Mouse (Mus musculus) layer of hippocampus, adult 2 months (tissue): ENCODE measurements around the gene Tmem17. TPM values are rescaled to one million over a fixed set of nuclear protein-coding genes. Genes with fewer than 3 reads are reported as not detected.

ENCODE experiments used
- DNase-seq, 2 experiments: peaks; one replicate each; pipeline ENCODE4 v3.0.0; 2022; ENCODE audit warnings: low spot score in 2 of 2
- H3K27ac ChIP-seq: fragments of 200-600 bp; 2 replicates; pipeline ENCODE4 v1.8.1; 2022
- H3K4me3 ChIP-seq: fragments of 200-600 bp; 2 replicates; pipeline ENCODE4 v1.8.1; 2022; ENCODE audit warnings: mild to moderate bottlenecking
- CTCF ChIP-seq: fragments of 200-600 bp; conservative IDR thresholded peaks from 2 replicates; pipeline ENCODE4 v1.8.1; 2022; ENCODE audit warnings: antibody characterized with exemption, mild to moderate bottlenecking, moderate library complexity
- long read RNA-seq, 2 experiments: library from polyadenylated mRNA; stranded (forward); transcript quantifications; one replicate each; pipeline ENCODE4 v2.0.0; 2021; ENCODE audit warnings: borderline mapping rate in 2 of 2
- total RNA-seq, 2 experiments: library from RNA; stranded (reverse); gene quantifications; 2 replicates each; pipeline ENCODE4 v1.2.3; 2021

Gene Tmem17
- 1 to 10 TPM; 4.6 to 6.1 TPM for total RNA-seq
- long read RNA-seq, experiment 1, transcript Tmem17-201 (4 exons, 1,568 nt) = major isoform, 5 of 8 reads
- long read RNA-seq, experiment 1, partial matches to known transcripts = 0 of 8 reads
- long read RNA-seq, experiment 1, other reads (novel, unspliced or antisense) = 3 of 8 reads
- long read RNA-seq, experiment 2, partial matches to known transcripts = 0 of 6 reads
- long read RNA-seq, experiment 2, other reads (novel, unspliced or antisense) = 2 of 6 reads

DNA sequence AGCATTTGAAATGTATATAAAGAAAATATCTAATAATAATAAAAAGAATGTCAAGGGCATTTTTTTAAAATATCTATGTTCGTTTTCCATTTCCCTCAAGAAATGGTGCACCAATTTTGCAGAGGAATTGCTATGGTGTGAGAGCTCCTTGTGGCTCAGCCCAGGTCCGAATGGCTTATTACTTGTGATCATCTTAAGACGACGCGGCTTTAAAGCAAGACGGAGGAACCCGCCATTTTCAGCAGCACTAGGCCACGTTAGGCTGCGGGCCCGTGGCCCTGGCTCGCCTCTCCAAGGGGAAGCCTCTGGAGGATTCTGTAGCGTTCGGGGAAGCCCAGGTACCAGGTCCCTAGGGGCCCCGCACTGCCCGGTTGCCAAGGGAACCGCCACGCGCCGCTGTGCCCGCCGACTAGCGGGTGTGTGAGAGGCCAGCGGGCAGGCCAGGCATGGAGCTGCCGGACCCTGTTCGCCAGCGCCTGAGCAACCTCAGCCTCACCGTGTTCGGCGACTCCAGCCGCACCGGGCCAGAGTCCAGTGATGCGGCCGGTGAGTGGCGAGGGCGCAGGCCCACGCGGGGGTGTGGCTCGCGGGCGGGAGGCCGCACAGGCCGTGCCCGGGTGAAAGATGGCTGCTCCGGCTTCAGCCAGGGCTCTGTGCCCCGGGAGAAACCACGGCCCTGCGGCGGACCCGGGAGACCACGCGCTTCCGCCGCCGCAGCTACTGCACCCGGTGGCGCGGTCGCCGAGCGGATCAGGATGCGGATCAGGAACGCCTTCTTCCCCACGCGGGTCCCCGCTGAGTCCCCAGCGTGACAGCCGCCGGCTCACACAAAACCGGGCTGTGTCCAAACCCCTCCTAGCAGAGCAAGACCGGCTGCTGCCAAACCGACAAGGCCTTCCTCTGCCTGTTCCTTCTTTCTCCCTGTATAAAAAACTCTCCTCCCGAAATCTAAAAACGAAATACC lies at the start of gene Tmem17:
Gene Tmem17, plus strand, starts transcription at position 51 of the 964 bp plus-strand sequence.
- H3K4me3 ChIP-seq = peak within 1 kb of the TSS; percentile 92
- peak; percentile 77 to 88 for DNase-seq
- peak; percentile 50 for TF ChIP-seq CTCF
- peak within 1 kb of the TSS; percentile 98 for H3K27ac ChIP-seq

DNA sequence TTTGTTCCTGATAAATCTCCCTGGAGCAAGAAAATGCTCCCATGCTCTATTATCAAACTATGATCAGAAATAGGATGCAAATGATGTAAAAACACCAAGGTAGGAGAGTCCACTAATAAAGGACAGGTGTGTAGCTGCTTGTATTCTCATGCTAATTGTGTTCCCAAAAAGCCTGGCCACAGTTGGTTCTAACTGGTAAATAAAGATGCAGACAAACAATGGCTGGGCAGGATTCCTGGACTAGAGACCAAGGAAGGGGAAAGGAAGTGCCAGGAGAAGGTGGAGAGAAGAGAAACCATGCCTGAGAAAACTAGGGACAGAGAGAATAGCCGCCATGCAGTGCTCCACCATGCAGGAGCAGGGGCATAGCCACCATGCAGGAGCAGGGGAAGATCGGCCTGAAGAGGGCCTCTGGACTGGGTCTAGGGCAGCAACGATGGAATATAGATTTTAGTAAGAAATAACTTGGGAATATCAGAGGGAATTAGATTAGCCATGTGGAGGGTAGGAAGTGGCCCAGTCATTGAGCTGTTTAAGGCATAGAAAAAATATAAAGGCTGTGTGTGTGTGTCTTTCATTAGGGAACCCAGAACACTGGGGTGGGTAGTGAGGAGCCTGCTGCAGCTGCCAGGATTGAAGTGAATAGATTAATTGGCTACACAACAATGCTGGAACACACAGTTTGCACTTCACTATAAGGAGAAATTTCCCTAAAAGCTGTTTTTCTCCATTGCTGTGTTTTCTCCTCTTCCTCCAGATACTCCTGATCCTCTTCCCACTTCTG lies 31.9 kb upstream of the Tmem17 start:
- Histone ChIP-seq H3K27ac (no peak overlapping the region), H3K4me3 (no peak overlapping the region)
- no peak for TF ChIP-seq CTCF
- no peak for DNase-seq

DNA sequence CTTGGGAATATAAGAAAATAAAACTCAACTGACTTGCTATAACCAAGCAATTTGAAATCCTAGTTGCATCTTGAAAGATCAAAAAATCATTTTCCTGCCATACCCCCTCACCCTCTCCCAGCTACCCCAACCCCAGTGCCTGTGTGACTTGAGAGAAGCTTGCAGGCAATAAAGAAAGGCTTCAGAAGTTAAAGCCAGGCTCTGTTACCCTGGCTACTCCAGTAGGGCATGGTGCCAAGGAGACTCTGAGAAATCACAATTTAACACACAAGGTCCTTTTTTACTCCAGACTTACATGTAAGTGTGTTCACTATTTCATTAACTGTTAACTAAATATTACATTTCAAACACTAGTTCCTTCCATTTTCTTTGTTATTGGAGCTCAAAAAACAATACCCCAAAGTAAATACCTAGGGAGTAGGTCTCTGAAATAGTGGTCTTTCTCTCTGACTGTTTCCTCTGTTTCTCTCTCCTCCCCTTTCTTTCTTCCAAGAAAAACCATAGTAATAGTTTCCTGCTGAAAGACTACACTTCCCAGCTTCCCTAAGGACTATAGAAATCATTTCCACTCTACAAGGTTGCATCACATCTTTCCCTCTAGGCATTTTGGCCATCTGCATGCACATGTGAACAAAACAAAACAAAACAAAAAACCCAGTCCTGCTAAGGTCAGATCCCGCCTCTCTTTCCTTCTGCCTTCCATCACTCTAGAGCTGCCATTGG lies 30.1 kb upstream of the Tmem17 start:
- DNase-seq = no peak
- Histone ChIP-seq H3K4me3 (no peak overlapping the region), H3K27ac (no peak overlapping the region)
- TF ChIP-seq CTCF = no peak

DNA sequence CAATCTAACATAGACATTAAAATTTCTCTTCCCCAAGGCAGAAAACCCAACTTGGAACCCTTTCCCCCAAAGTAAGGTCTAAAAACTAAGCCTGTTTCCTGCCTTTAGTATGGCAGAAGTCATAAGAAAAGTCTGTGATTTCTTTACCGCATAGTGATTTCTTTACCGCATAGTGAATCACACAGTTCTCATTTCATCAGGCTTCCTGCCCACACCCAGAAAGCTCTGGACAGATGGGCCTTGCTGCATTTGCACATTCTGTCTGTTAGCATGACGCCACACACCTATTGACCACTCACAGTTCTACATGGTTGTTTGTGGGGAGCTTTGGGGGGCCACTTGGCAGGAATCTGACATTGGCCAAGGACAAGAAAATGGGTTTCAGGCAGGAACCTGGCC lies 29.5 kb upstream of the Tmem17 start:
- Histone ChIP-seq H3K27ac (no peak overlapping the region), H3K4me3 (no peak overlapping the region)
- no peak for DNase-seq
- no peak for TF ChIP-seq CTCF

DNA sequence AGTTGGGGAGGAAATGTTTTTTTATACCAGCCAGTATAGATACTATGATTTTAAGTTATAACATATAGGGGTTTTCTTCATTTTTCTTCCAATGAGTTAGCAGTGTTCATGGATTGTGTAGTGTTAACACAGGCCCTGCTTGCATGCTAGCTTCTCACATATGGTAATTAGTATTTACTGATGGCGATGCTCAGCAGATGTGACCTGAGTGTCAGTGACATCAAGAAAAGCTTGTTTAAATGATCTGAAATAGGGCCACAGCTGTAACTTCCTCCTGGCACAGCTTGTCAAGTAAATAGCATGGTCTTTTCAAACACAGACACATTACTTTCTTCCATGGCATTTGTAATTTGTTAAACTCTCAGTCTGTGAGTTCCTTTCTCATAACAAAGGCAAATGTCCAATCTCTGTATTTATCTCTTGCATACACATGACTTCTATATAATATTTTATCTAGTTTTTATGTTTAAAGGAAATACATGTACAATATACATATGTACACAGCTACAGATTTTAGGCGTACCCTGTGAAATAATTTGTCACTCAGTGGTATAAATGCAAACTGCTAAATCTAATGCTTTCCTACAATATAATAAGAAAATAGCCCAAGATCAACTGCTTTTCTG lies 18.1 kb upstream of the Tmem17 start:
- DNase-seq = no peak
- TF ChIP-seq CTCF = no peak
- Histone ChIP-seq H3K4me3 (no peak overlapping the region), H3K27ac (no peak overlapping the region)

DNA sequence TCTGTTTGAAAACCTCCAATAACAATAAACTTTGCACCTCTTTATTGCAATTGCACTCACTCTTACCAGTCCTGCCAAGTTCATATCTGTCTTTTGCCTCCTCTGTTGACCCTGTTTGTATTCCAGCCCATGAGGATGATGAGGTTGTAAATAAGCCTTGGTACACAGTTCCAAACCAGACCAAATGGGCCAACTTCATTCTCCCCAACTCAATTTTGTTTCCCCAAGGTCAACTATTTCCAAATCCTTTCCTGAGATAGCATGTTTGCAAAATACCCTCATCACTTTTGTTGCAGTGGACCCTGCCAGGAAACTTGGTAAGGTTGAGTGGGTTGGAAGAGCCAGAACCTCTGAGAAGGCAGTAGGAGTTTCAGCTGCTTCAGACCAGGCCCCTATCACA lies 16.9 kb upstream of the Tmem17 start:
- no peak for TF ChIP-seq CTCF
- no peak for DNase-seq
- Histone ChIP-seq H3K27ac (no peak overlapping the region), H3K4me3 (no peak overlapping the region)

DNA sequence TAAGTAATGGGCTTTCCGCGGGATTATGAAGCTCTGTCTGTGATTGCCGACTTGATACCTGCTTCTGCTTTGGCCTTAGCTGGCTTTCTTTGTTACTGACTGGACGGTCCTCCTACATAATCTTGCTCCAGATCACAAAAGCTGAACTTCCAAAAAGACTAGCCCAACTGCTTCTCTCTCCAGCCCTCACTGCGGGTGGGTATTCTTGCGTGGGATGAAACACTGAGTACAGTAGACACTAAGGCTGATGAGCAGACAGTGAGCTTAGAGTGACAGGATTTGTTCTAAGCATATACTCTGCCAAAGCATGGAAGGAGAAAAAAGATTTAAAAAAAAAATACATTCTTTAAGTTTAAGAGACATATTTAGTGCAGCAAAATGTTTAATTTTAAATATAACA lies 12.5 kb upstream of the Tmem17 start:
- DNase-seq = peak in 1 of 2 experiments; percentile 12
- H3K4me3 ChIP-seq = no peak overlapping the region
- no peak for TF ChIP-seq CTCF
- no peak overlapping the region for H3K27ac ChIP-seq

DNA sequence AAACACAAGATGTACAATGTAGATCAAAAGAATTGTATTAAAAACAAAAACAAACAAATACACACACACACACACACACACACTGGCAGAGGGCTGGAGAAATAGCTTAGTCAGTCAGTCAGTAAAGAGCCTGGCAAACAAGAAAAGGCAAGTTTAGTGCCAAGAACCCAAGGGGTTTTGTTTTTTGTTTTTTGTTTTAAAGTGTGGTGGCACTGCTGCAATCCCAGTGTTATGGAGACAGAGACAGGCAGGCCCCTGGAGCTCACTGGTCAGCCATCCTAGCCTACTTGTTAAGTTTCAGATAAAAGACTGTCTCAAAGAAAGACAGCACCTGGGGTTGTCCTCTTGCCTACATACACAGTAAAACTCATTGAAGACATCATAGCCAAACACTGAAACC lies 12.0 kb upstream of the Tmem17 start:
- DNase-seq = no peak
- TF ChIP-seq CTCF = no peak

DNA sequence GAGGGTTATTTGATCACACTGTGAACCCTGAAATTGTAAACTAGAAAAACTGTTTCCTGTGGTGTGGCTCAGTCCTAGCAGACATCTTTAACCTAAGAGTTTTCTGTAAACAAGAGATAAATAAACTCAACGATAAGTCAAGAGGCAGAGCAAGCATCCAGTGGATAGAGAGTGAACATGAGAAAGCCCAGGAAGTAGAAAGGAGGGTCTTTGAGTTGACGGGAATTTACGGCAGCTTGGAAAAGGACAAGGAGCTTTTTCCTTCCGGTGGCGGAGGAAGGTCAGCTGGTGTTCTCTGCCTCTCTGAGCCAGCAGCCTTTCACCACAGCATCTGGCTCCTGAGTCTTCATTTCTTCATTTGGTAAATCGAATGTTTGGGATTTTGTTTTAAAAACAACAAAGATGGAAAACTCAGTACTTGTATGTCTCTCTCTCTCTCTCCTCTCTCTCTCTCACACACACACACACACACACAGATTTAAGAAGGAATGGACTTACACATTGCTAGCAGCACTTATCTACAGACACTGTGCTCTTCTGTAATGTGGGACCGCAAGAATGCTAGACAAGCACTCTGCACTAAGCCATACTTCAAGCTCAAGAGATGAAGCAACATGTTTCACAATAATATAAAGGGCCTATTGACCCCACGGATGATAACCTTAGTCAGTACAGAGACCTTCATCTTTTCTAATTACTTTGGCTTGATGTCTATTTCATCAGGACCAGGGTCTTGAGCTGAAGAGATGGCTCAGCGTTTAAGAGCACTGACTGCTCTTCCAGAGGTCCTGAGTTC lies 10.9 kb upstream of the Tmem17 start:
- Histone ChIP-seq H3K4me3 (no peak overlapping the region), H3K27ac (no peak overlapping the region)
- no peak for TF ChIP-seq CTCF
- DNase-seq = no peak

More for the DNA sequence above, 12.0 kb upstream of the Tmem17 start:
- Histone ChIP-seq H3K4me3 (no peak overlapping the region), H3K27ac (no peak overlapping the region)

DNA sequence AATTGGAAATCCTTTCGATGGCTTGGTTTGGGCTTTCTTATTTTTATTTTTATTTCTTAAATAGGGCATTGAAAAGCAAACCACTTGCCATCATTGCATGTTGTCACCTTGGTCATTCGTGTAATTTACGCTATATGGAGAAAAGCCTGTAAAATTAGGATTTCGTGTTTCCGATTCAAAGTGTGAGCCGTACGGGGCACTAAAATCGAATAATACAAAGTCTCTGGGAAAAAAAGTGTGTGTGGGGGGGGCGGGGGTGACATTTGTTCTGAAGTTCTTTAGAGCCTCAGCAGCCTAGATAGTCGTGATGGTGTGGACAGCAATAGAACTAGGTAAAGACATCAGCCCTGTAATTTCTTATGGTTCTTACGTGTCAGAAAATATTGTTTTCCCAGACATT lies 1.2 kb downstream of the Tmem17 start:
- no peak for TF ChIP-seq CTCF
- no peak for DNase-seq
- H3K4me3 ChIP-seq = peak overlapping the region; percentile 92
- peak overlapping the region; percentile 98 for H3K27ac ChIP-seq

DNA sequence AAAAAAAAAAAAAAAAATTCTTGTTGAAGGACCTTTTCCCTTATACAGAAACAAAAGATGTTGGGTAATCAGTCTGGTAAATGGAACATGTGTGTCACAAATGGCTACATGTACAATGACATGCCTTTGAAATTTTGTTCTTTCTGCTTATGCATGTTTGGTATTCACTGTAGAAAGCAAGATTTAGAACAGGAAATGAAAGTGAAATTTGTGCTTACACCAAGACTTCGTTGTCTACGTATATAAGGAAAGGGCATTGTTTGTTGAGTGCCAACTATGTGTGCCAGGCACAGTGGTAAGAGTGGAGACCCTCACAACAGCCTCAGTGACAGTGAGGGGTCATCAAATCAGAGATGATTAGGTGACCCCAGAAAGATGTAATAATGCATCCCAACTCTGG lies 3.2 kb downstream of the Tmem17 start:
- Histone ChIP-seq H3K4me3 (no peak overlapping the region), H3K27ac (no peak overlapping the region)
- TF ChIP-seq CTCF = no peak
- no peak for DNase-seq

DNA sequence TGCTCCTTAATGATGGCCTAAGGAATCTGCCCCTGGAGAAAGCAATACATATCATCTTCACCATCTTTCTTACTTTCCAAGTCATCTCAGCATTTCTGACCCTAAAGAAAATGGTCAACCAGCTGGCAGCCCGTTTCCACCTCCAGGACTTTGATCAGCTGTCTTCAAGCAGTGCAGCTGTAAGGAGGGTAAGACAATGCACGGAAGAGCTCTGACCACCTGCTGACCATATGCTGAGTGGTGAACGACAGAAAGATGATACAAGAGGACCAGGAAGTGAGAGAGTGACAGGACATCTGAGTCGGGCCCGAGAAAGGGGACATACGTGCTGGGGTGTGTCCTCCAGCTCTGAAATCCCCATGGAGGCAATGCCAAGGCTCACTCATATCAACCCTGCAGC lies 6.6 kb downstream of the Tmem17 start:
- H3K27ac ChIP-seq = no peak overlapping the region
- TF ChIP-seq CTCF = no peak
- no peak overlapping the region for H3K4me3 ChIP-seq
- no peak for DNase-seq
